Mouse (Mus musculus): ENCODE data around the gene Fundc1. TPM values are rescaled to one million over a fixed set of nuclear protein-coding genes. Genes with fewer than 3 reads are reported as not detected.

Fundc1 gene
- polyA plus RNA-seq (2021; fragmentation: Nextera tagmentation): 76.8 and 80.1 TPM in 2 replicates
- long read RNA-seq, experiment 1, transcript Fundc1-205 (4 exons, 1,032 nt): minor isoform, 6 of 164 reads
- long read RNA-seq, experiment 1, transcript Fundc1-201 (5 exons, 1,983 nt): major isoform, 135 of 164 reads
- long read RNA-seq, experiment 1, partial matches to known transcripts: 7 of 164 reads
- long read RNA-seq, experiment 1, other reads (novel, unspliced or antisense): 12 of 164 reads
- long read RNA-seq, experiment 2, transcript Fundc1-201 (5 exons, 1,983 nt): major isoform, 509 of 548 reads
- long read RNA-seq, experiment 2, transcript Fundc1-204 (4 exons, 448 nt): minor isoform, 11 of 548 reads
- long read RNA-seq, experiment 2, transcript Fundc1-205 (4 exons, 1,032 nt): minor isoform, 13 of 548 reads
- long read RNA-seq, experiment 2, partial matches to known transcripts: 4 of 548 reads
- long read RNA-seq, experiment 2, other reads (novel, unspliced or antisense): 9 of 548 reads

GRCm38 (mm10) chrX:17571621-17572459 lies at the start of gene Fundc1:
Fundc1 (minus strand) TSS chrX:17572325.

All from layer of hippocampus, adult 6 months (tissue).